Mouse (Mus musculus) testis, adult 2 months (tissue): Measurements from ENCODE around the gene Matk.

ENCODE experiments used
- CTCF ChIP-seq: fragments of 200-500 bp; IDR thresholded peaks from 2 replicates; pipeline ENCODE4 v1.5.1; 2012; ENCODE audit warnings: low read depth, mild to moderate bottlenecking, inconsistent platforms, low read length, moderate library complexity; ENCODE audit not compliant: control insufficient read depth, insufficient read depth, insufficient replicate concordance
- POLR2A ChIP-seq: fragments of 200-500 bp; IDR thresholded peaks from 2 replicates; pipeline ENCODE4 v1.6.1; 2012; ENCODE audit warnings: low read depth, mild to moderate bottlenecking, inconsistent platforms, low read length, moderate library complexity; ENCODE audit not compliant: control insufficient read depth

DNA sequence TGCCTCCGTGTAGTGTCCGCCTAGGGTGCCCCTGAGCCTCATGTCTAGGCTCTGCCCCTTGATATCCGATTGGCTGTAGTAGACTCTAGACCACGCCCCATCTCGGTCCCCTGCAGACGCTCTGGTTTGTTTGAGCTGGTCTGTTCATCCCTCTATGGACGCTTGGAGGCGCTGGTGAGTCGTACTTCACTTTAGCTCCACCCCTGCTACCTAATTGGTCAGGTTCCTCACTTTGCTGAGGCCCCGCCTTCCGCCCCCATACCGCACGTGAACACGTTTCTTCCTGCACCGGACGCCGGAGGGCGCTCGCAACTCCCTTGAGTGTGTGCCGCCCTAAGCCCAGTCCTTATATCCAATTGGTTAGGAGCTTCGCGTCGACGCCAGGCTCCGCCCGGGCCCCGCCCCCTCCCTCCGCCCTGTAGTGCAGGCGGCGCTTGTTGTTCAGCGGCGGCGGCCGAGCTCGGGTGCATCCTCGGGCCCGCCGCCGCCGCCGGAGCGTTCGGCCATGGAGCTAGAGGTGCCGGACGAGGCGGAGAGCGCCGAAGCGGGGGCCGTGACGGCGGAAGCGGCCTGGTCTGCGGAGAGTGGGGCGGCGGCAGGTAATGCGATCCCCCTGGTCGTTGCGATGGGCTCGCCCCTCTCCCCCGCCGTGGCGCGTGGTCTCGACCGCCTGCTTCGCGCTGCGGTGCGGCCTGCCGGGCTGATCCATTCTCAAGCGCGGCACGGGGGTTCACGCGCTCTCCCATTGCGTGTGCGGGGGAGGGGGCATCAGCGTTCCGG lies 40.0 kb downstream of the Matk start, which contains the start of gene Pip5k1c:
- TF ChIP-seq POLR2A (peak; percentile 44; the same call in 1 of the 2 replicates), CTCF (peak; percentile 87)
